Mouse (Mus musculus) limb, embryonic 11.5 days (tissue): ENCODE data around the gene Ucp2. TPM values are rescaled to one million over a fixed set of nuclear protein-coding genes. Genes with fewer than 3 reads are reported as not detected.

Experiments
- ATAC-seq: fragments of 200-750 bp; cut with Nextera tagmentation; 2 replicates; pipeline ENCODE4 v1.8.0; 2017; ENCODE audit warnings: low read depth; ENCODE audit not compliant: insufficient number of reproducible peaks, low FRiP score, low TSS enrichment
- DNase-seq: peaks from one replicate; pipeline ENCODE4 v3.0.0-alpha.2; 2015; ENCODE audit warnings: low spot score
- H3K27ac ChIP-seq: fragments of 300-500 bp; sonication (generic); replicated peaks from 2 replicates; pipeline ENCODE4 v1.5.1; 2014; ENCODE audit warnings: low read depth, mild to moderate bottlenecking, low read length
- H3K27me3 ChIP-seq: fragments of 300-500 bp; sonication (generic); 2 replicates; pipeline ENCODE4 v1.6.1; 2014; ENCODE audit warnings: mild to moderate bottlenecking, low read length, mixed read lengths; ENCODE audit not compliant: control insufficient read depth, insufficient read depth
- H3K36me3 ChIP-seq: fragments of 300-500 bp; sonication (generic); 2 replicates; pipeline ENCODE4 v1.6.1; 2014; ENCODE audit warnings: mild to moderate bottlenecking, low read length, moderate library complexity, mixed read lengths; ENCODE audit not compliant: control insufficient read depth, insufficient read depth
- H3K4me1 ChIP-seq: fragments of 300-500 bp; sonication (generic); 2 replicates; pipeline ENCODE4 v1.6.1; 2014; ENCODE audit warnings: low read length, mixed read lengths; ENCODE audit not compliant: control insufficient read depth, insufficient read depth
- H3K4me2 ChIP-seq: fragments of 300-500 bp; sonication (generic); 2 replicates; pipeline ENCODE4 v1.6.1; 2014; ENCODE audit warnings: low read depth, mild to moderate bottlenecking, moderate library complexity; ENCODE audit not compliant: severe bottlenecking
- H3K4me3 ChIP-seq: fragments of 300-500 bp; sonication (generic); 2 replicates; pipeline ENCODE4 v1.5.1; 2014; ENCODE audit warnings: low read depth, low read length
- H3K9ac ChIP-seq: fragments of 300-500 bp; sonication (generic); 2 replicates; pipeline ENCODE4 v1.6.1; 2014; ENCODE audit warnings: mild to moderate bottlenecking, low read length
- H3K9me3 ChIP-seq: fragments of 300-500 bp; sonication (generic); 2 replicates; pipeline ENCODE4 v1.6.1; 2016; ENCODE audit warnings: low read length; ENCODE audit not compliant: control insufficient read depth
- WGBS: fragments of 180-500 bp; shearing (Covaris S2); extraction: QIAGEN DNeasy Blood & Tissue Kit; methylation state at CpG from one replicate; pipeline ENCODE4 v1.1.7; 2014; 5-methylcytosine and 5-hydroxymethylcytosine counted together
- polyA plus RNA-seq: library from polyadenylated mRNA; unstranded; fragments of >200 nt; fragmentation: Nextera tagmentation; extraction: Ambion mirVana; gene quantifications from 2 replicates; pipeline ENCODE4 v1.2.1, GENCODE M21; 2014

The Ucp2 gene
- polyA plus RNA-seq, 1 experiment from 2014 or later = 123 TPM

GRCm38 (mm10) chr7:100484493-100484892 lies 8.6 kb upstream of the Ucp2 start:
- WGBS = 92% methylated on average over 5 of the region's 5 CpGs
- H3K4me3 ChIP-seq = no peak overlapping the region

GRCm38 (mm10) chr7:100487301-100487700 lies 5.8 kb upstream of the Ucp2 start:
- no peak for ATAC-seq
- H3K9me3 ChIP-seq = no peaks in the 10 kb centered on the region
- WGBS = 72% methylated on average over 2 of the region's 2 CpGs
- H3K9ac ChIP-seq = no peak overlapping the region
- H3K4me3 ChIP-seq = no peak overlapping the region
- H3K36me3 ChIP-seq = no peaks in the 10 kb centered on the region
- H3K4me1 ChIP-seq = no peaks in the 10 kb centered on the region; the same call in 1 of the 2 replicates
- no peak overlapping the region for H3K4me2 ChIP-seq
- H3K27me3 ChIP-seq = no peaks in the 10 kb centered on the region
- no peak overlapping the region for H3K27ac ChIP-seq
- no peak for DNase-seq

More at GRCm38 (mm10) chr7:100484493-100484892, 8.6 kb upstream of the Ucp2 start:
- H3K9me3 ChIP-seq = no peaks in the 10 kb centered on the region
- no peaks in the 10 kb centered on the region for H3K36me3 ChIP-seq
- DNase-seq = no peak
- no peak overlapping the region for H3K4me2 ChIP-seq
- no peak for ATAC-seq
- no peaks in the 10 kb centered on the region for H3K4me1 ChIP-seq
- H3K27me3 ChIP-seq = no peaks in the 10 kb centered on the region
- H3K27ac ChIP-seq = no peak overlapping the region
- no peak overlapping the region for H3K9ac ChIP-seq

DNA sequence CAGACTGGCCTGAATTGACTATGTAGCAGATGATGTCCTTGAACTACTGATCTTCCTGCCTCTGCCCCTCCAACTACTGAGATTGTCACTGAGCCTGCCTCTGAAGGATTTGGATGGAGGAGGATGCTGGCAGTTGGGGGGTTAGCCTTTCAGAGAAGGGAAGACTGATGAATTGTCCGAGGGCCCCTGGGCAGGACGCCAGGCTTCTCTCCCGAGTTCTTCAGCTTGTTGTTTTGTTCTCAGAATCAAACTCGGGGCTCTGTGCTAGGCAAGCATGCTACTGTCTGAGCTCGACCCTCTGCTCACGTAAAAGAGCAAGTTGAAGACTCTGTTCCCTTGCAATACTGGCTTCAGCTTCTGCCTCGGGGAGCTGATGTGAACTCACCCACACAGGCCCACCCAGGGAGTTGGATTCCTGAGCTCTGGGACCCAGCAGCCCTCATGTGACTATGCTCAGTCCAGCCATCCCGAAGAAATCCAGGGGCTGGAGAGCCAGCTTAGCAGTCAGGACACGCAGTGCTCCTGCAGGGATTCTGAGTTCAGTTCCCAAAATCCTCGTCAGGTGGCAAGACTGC lies 4.6 kb upstream of the Ucp2 start:
- ATAC-seq = no peak
- DNase-seq = no peak
- no peak overlapping the region for H3K4me3 ChIP-seq
- WGBS = 58% methylated on average over 10 of the region's 10 CpGs
- H3K27ac ChIP-seq = no peak overlapping the region
- H3K36me3 ChIP-seq = no peaks in the 10 kb centered on the region
- no peaks in the 10 kb centered on the region for H3K9me3 ChIP-seq
- no peaks in the 10 kb centered on the region for H3K27me3 ChIP-seq
- no peak overlapping the region for H3K4me2 ChIP-seq
- no peak overlapping the region for H3K9ac ChIP-seq
- H3K4me1 ChIP-seq = peaks cover 6% of the 10 kb centered on the region; the same call in 1 of the 2 replicates

DNA sequence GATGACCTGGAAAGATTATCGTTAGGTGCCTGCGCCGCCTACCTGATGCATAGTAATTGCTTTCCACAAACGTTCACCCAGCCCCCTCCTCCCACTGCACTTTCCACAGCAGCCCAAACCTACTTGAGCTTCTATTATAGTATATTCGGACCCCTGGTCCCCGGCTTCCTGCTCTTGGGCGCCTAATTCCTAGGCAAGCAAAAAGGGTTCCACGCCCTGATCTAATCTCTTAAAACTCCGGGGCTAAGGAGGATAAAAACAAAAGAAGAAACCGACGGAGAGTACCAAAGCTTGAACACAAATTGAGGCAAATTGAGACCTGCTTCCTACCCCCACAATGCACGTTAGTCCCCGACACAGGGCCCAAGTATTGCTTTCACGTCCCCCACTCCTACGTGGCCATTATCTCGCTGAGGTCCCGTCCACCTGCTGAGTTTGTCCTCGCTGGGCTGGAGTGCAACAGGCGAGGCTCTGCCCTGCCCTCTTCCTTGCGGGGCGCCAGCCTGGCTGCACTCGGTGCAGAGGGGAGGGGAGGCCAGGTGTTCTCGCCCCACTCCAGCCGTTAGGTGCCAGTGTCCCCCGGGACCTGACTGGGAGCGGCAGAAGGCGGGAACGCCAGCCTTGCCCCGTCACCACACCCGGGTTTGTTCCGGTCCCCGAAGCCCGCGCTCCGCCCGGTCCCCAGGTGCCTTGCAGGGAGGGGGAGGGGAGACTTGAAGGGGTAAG lies 583 bp upstream of the Ucp2 start:
- Histone ChIP-seq H3K4me1 (peaks cover 35% of the 10 kb centered on the region), H3K4me3 (peak overlapping the region; percentile 45)

GRCm38 (mm10) chr7:100493484-100494414 lies 612 bp downstream of the Ucp2 start:
- no peaks in the 10 kb centered on the region for H3K9me3 ChIP-seq
- H3K4me1 ChIP-seq = peaks cover 35% of the 10 kb centered on the region
- H3K36me3 ChIP-seq = peaks cover 7% of the 10 kb centered on the region; the same call in 1 of the 2 replicates
- no peak for ATAC-seq
- WGBS = 39% methylated on average over 19 of the region's 19 CpGs
- H3K27me3 ChIP-seq = no peaks in the 10 kb centered on the region
- peak overlapping the region; percentile 28 for H3K9ac ChIP-seq
- peak overlapping the region; percentile 45 for H3K4me3 ChIP-seq
- peak; percentile 40 for DNase-seq
- peak overlapping the region; percentile 87 for H3K4me2 ChIP-seq
- H3K27ac ChIP-seq = peak overlapping the region; percentile 91; the same call in 1 of the 2 replicates

More for the DNA sequence above, 583 bp upstream of the Ucp2 start:
- peaks cover 7% of the 10 kb centered on the region; the same call in 1 of the 2 replicates for H3K36me3 ChIP-seq
- 2% methylated on average over 36 of the region's 36 CpGs for WGBS
- DNase-seq = peak; percentile 39
- no peaks in the 10 kb centered on the region for H3K27me3 ChIP-seq
- H3K9ac ChIP-seq = peak overlapping the region; percentile 60
- H3K27ac ChIP-seq = no peak overlapping the region
- no peaks in the 10 kb centered on the region for H3K9me3 ChIP-seq
- no peak; the same call in 1 of the 2 replicates for ATAC-seq
- H3K4me2 ChIP-seq = peak overlapping the region; percentile 87

DNA sequence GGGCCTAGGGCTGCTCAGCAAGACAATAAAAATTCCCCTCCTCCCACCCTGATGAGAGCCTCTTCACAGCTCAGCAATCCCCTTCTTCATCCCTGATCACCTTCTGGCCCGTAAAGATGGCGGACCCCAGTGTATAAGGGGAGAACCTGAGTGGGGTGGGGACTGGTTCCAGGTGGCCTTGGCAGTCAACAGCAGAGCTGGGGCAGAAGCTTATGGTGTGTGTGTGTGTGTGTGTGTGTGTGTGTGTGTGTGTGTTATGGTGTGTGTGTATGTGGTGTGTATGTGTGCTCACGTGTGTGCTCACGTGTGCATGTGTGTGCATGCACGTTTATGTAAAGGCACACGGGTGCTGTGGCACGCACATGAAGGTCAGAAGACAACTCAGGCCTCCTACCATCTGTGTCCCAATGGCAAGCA lies 1.3 kb downstream of the Ucp2 start:
- DNase-seq (no peak), ATAC-seq (no peak)
- 88% methylated on average over 7 of the region's 7 CpGs for WGBS
- Histone ChIP-seq H3K27ac (peak overlapping the region; percentile 91), H3K4me2 (peak overlapping the region; percentile 87), H3K4me3 (peak overlapping the region; percentile 45), H3K4me1 (peaks cover 35% of the 10 kb centered on the region), H3K27me3 (no peaks in the 10 kb centered on the region), H3K9ac (peak overlapping the region; percentile 30; the same call in 1 of the 2 replicates), H3K36me3 (peaks cover 7% of the 10 kb centered on the region; the same call in 1 of the 2 replicates), H3K9me3 (no peaks in the 10 kb centered on the region)

GRCm38 (mm10) chr7:100495042-100495441 lies 1.9 kb downstream of the Ucp2 start:
- WGBS = 12% methylated on average over 8 of the region's 8 CpGs
- Histone ChIP-seq H3K4me2 (peak overlapping the region; percentile 87), H3K9ac (peak overlapping the region; percentile 22; the same call in 1 of the 2 replicates), H3K4me3 (peak overlapping the region; percentile 14; the same call in 1 of the 2 replicates), H3K36me3 (peaks cover 7% of the 10 kb centered on the region; the same call in 1 of the 2 replicates), H3K9me3 (no peaks in the 10 kb centered on the region), H3K27me3 (no peaks in the 10 kb centered on the region), H3K27ac (peak overlapping the region; percentile 91), H3K4me1 (peaks cover 35% of the 10 kb centered on the region)
- ATAC-seq = 0 out of 2 replicates have a peak, but pooled peaks have one; percentile 5
- peak; percentile 76 for DNase-seq
